Comparison of ENCODE assay signal across 8 mouse cellular contexts in genomic region chr3:122244759-122245158, GRCm38 (mm10). TPM values are rescaled to one million over a fixed set of nuclear protein-coding genes. Genes with fewer than 3 reads are reported as not detected.
DNase-seq lines count a peak whose midpoint lies in the region; ATAC-seq lines count a peak whose summit lies in the region.

No protein-coding gene starts in this region.

- H3K9me3 ChIP-seq in megakaryocyte, embryonic 14.5 days, result no peaks in the 10 kb centered on the region
- H3K9me3 ChIP-seq in limb, embryonic 15.5 days, result no peaks in the 10 kb centered on the region
- H3K9me3 ChIP-seq in stomach, embryonic 16.5 days (replicated peaks; ENCODE audit: control insufficient read depth, low read length), result no peaks in the 10 kb centered on the region

- no peak for ATAC-seq in megakaryocyte, adult 5-6 weeks (ENCODE audit: poor library complexity, severe bottlenecking)
- no peak for ATAC-seq in limb, embryonic 15.5 days (ENCODE audit: insufficient number of reproducible peaks, low FRiP score, low TSS enrichment, low read depth)
- no peak for ATAC-seq in stomach, embryonic 16.5 days (ENCODE audit: insufficient read depth, low FRiP score)

- H3K4me3 ChIP-seq in megakaryocyte, embryonic 14.5 days (replicated peaks), result peak overlapping the region; percentile 83
- H3K4me3 ChIP-seq in limb, embryonic 15.5 days, result peak overlapping the region; percentile 98
- peak overlapping the region; percentile 88 for H3K4me3 ChIP-seq in stomach, embryonic 16.5 days (replicated peaks; ENCODE audit: low read length)

- H3K36me3 ChIP-seq in megakaryocyte, embryonic 14.5 days (replicated peaks; ENCODE audit: low read length), result peaks cover 25% of the 10 kb centered on the region
- no peaks in the 10 kb centered on the region for H3K36me3 ChIP-seq in limb, embryonic 15.5 days
- no peaks in the 10 kb centered on the region for H3K36me3 ChIP-seq in stomach, embryonic 16.5 days (ENCODE audit: control insufficient read depth, insufficient read depth, low read length)

- no peak overlapping the region for H3K9ac ChIP-seq in limb, embryonic 15.5 days
- peak overlapping the region; percentile 48 for H3K9ac ChIP-seq in stomach, embryonic 16.5 days (ENCODE audit: low read length)

- H3K27ac ChIP-seq in limb, embryonic 15.5 days, result no peak overlapping the region
- H3K27ac ChIP-seq in stomach, embryonic 16.5 days (ENCODE audit: low read length), result no peak overlapping the region

- peaks cover 51% of the 10 kb centered on the region for H3K4me1 ChIP-seq in megakaryocyte, embryonic 14.5 days
- peaks cover 19% of the 10 kb centered on the region for H3K4me1 ChIP-seq in limb, embryonic 15.5 days
- peaks cover 16% of the 10 kb centered on the region; the same call in 1 of the 2 replicates for H3K4me1 ChIP-seq in stomach, embryonic 16.5 days (ENCODE audit: control insufficient read depth, insufficient read depth, low read length)

- peak; percentile 6 for DNase-seq in embryo, embryonic 9.5 days (ENCODE audit: extremely low spot score)
- DNase-seq in embryo, embryonic 11 days, result no peak
- DNase-seq in spleen, postnatal 10 days (ENCODE audit: low spot score in 2 of 2), result no peak
- no peak for DNase-seq in frontal cortex, postnatal 14 days (ENCODE audit: low spot score in 2 of 2)

- H3K4me2 ChIP-seq in limb, embryonic 15.5 days, result peak overlapping the region; percentile 47
- peak overlapping the region; percentile 58 for H3K4me2 ChIP-seq in stomach, embryonic 16.5 days (ENCODE audit: low read depth, low read length)

- H3K27me3 ChIP-seq in megakaryocyte, embryonic 14.5 days (replicated peaks), result no peaks in the 10 kb centered on the region
- H3K27me3 ChIP-seq in limb, embryonic 15.5 days, result no peaks in the 10 kb centered on the region
- no peaks in the 10 kb centered on the region for H3K27me3 ChIP-seq in stomach, embryonic 16.5 days (ENCODE audit: control insufficient read depth, insufficient read depth, low read length)

- WGBS in limb, embryonic 15.5 days, result 30% methylated on average over 6 of the region's 6 CpGs
- 47% methylated on average over 6 of the region's 6 CpGs for WGBS in stomach, embryonic 16.5 days

RNA-seq across cellular contexts. Expression of gene Gclm, which starts 0.6 kb away (rescaled TPM):
- polyA plus RNA-seq in megakaryocyte, embryonic 14.5 days (2012; ENCODE audit: insufficient read depth, low replicate concordance), result 799 and 1,910 TPM in 2 replicates
- 59.2 and 67.7 TPM in 2 replicates for total RNA-seq in megakaryocyte, adult 5-6 weeks (2015)
- 20.2 and 28.8 TPM in 2 replicates for total RNA-seq in megakaryocyte, adult 5-6 weeks (2017)
- polyA plus RNA-seq in limb, embryonic 15.5 days (2015; fragmentation: Nextera tagmentation; extraction: Ambion mirVana), result 45.7 and 56.6 TPM in 2 replicates
- 60.8 and 69.5 TPM in 2 replicates for polyA plus RNA-seq in stomach, embryonic 16.5 days (2015; fragmentation: Nextera tagmentation; extraction: Ambion mirVana)

RNA-seq across cellular contexts. Expression of gene Dnttip2, which starts 29.4 kb away (rescaled TPM):
- 0.83 and 4.4 TPM in 2 replicates for polyA plus RNA-seq in megakaryocyte, embryonic 14.5 days (2012; ENCODE audit: insufficient read depth, low replicate concordance)
- 65.3 and 76.9 TPM in 2 replicates for total RNA-seq in megakaryocyte, adult 5-6 weeks (2015)
- 81.9 and 94.7 TPM in 2 replicates for total RNA-seq in megakaryocyte, adult 5-6 weeks (2017)
- 59.6 and 63.9 TPM in 2 replicates for polyA plus RNA-seq in limb, embryonic 15.5 days (2015; fragmentation: Nextera tagmentation; extraction: Ambion mirVana)
- 57.6 and 61.7 TPM in 2 replicates for polyA plus RNA-seq in stomach, embryonic 16.5 days (2015; fragmentation: Nextera tagmentation; extraction: Ambion mirVana)

RNA-seq across cellular contexts. Expression of gene Bcar3, which starts 49.2 kb away (rescaled TPM):
- 2.4 and 3.6 TPM in 2 replicates for polyA plus RNA-seq in megakaryocyte, embryonic 14.5 days (2012; ENCODE audit: insufficient read depth, low replicate concordance)
- total RNA-seq in megakaryocyte, adult 5-6 weeks (2015), result 0.46 and 1.2 TPM in 2 replicates
- 1.2 and 2.0 TPM in 2 replicates for total RNA-seq in megakaryocyte, adult 5-6 weeks (2017)
- 7.8 and 9.1 TPM in 2 replicates for polyA plus RNA-seq in limb, embryonic 15.5 days (2015; fragmentation: Nextera tagmentation; extraction: Ambion mirVana)
- polyA plus RNA-seq in stomach, embryonic 16.5 days (2015; fragmentation: Nextera tagmentation; extraction: Ambion mirVana), result 11.1 and 13.7 TPM in 2 replicates

Comparison
In these comparisons a context has a peak if more than half of its experiments do, and no peak if none do; other contexts are left out.
1. RNA of gene Gclm, which starts 0.6 kb away (polyA plus RNA-seq): 799 to 1,910 TPM in megakaryocyte, embryonic 14.5 days; 60.8 to 69.5 TPM in stomach, embryonic 16.5 days and 45.7 to 56.6 TPM in limb, embryonic 15.5 days; every median in the first group is over 10 times any median in the second.
2. RNA of gene Dnttip2, which starts 29.4 kb away (polyA plus RNA-seq): 59.6 to 63.9 TPM in limb, embryonic 15.5 days and 57.6 to 61.7 TPM in stomach, embryonic 16.5 days; 0.83 to 4.4 TPM in megakaryocyte, embryonic 14.5 days; every median in the first group is over 10 times any median in the second.
3. Peak in every context shown above with its lines, with median percentiles within 50 percentile points of each other: H3K4me3 ChIP-seq.